Mouse (Mus musculus) myocyte (in vitro differentiated cells): Measurements from ENCODE around the gene 5031439G07Rik. TPM values are rescaled to one million over a fixed set of nuclear protein-coding genes. Genes with fewer than 3 reads are reported as not detected.

Source experiments
- H3K27me3 ChIP-seq: one replicate; pipeline ENCODE4 v1.6.1; 2011; ENCODE audit not compliant: control insufficient read depth, insufficient read depth, insufficient read length
- H3K36me3 ChIP-seq: one replicate; pipeline ENCODE4 v1.6.1; 2011; ENCODE audit not compliant: control insufficient read depth, insufficient read depth
- H3K4me2 ChIP-seq: one replicate; pipeline ENCODE4 v1.6.1; 2011; ENCODE audit warnings: low read depth, control low read depth
- H3K4me3 ChIP-seq: one replicate; pipeline ENCODE4 v1.5.1; 2011; ENCODE audit warnings: mild to moderate bottlenecking, control low read depth, moderate library complexity
- H3K79me2 ChIP-seq: one replicate; pipeline ENCODE4 v1.6.1; 2011; ENCODE audit not compliant: control insufficient read depth, insufficient read depth
- H3ac ChIP-seq: one replicate; pipeline ENCODE4 v1.6.1; 2011; ENCODE audit not compliant: control insufficient read depth, insufficient read length
- CEBPB ChIP-seq: IDR thresholded peaks from 2 replicates; pipeline ENCODE4 v1.6.1; 2011; ENCODE audit warnings: mild to moderate bottlenecking, moderate library complexity; ENCODE audit not compliant: poor library complexity, insufficient read depth, severe bottlenecking
- E2F4 ChIP-seq: IDR thresholded peaks from one replicate; pipeline ENCODE4 v1.6.1; 2011; ENCODE audit warnings: mild to moderate bottlenecking, control low read depth, moderate library complexity; ENCODE audit not compliant: insufficient read depth
- MAX ChIP-seq: IDR thresholded peaks from one replicate; pipeline ENCODE4 v1.6.1; 2011; ENCODE audit warnings: low read depth, mild to moderate bottlenecking, control low read depth
- MYOD1 ChIP-seq, 3 experiments: IDR thresholded peaks; one replicate each; pipeline ENCODE4 v1.6.1; 2011; ENCODE audit warnings: control low read depth in 2 of 3, low read depth in 2 of 3, mild to moderate bottlenecking in 2 of 3, moderate library complexity in 1 of 3; ENCODE audit not compliant: insufficient read length in 2 of 3, control insufficient read depth in 1 of 3
- MYOG ChIP-seq, 3 experiments: IDR thresholded peaks; one replicate each; pipeline ENCODE4 v1.6.1; 2011; ENCODE audit warnings: control low read depth in 2 of 3, low read depth in 2 of 3, mild to moderate bottlenecking in 2 of 3; ENCODE audit not compliant: insufficient read length in 2 of 3, control insufficient read depth in 1 of 3, insufficient read depth in 1 of 3
- POLR2A ChIP-seq: IDR thresholded peaks from one replicate; pipeline ENCODE4 v1.6.1; 2011; ENCODE audit warnings: low read depth, mild to moderate bottlenecking, control low read depth, moderate library complexity; ENCODE audit not compliant: insufficient read length
- POLR2AphosphoS2 ChIP-seq: IDR thresholded peaks from one replicate; pipeline ENCODE4 v1.6.1; 2011; ENCODE audit warnings: low read depth, control low read depth; ENCODE audit not compliant: insufficient read length
- REST ChIP-seq: IDR thresholded peaks from one replicate; pipeline ENCODE4 v1.6.1; 2011; ENCODE audit warnings: mild to moderate bottlenecking, control low read depth, moderate library complexity; ENCODE audit not compliant: insufficient read depth, insufficient read length
- SRF ChIP-seq: IDR thresholded peaks from one replicate; pipeline ENCODE4 v1.6.1; 2011; ENCODE audit warnings: low read depth; ENCODE audit not compliant: control insufficient read depth, insufficient read length
- TCF12 ChIP-seq: IDR thresholded peaks from one replicate; pipeline ENCODE4 v1.6.1; 2011; ENCODE audit warnings: mild to moderate bottlenecking, control low read depth; ENCODE audit not compliant: poor library complexity, insufficient read depth, severe bottlenecking
- TCF3 ChIP-seq: IDR thresholded peaks from one replicate; pipeline ENCODE4 v1.6.1; 2011; ENCODE audit warnings: low read depth, control low read depth; ENCODE audit not compliant: insufficient read length
- USF1 ChIP-seq: IDR thresholded peaks from one replicate; pipeline ENCODE4 v1.6.1; 2011; ENCODE audit warnings: low read depth, mild to moderate bottlenecking, control low read depth, moderate library complexity
- polyA plus RNA-seq: library from polyadenylated mRNA; unstranded; fragments of >200 nt; fragmentation: generic; extraction: Trizol; gene quantifications from one replicate; pipeline ENCODE4 v1.2.1, GENCODE M21; 2012; ENCODE audit warnings: missing spikeins

The 5031439G07Rik gene
- polyA plus RNA-seq, 1 experiment: 44.0 TPM

GRCm38 (mm10) chr15:84982888-84983287 is 5.5 kb downstream of the 5031439G07Rik start:
- Histone ChIP-seq H3K4me2 (no peak overlapping the region), H3K36me3 (no peaks in the 10 kb centered on the region), H3K79me2 (peaks cover 41% of the 10 kb centered on the region), H3ac (no peak overlapping the region), H3K4me3 (no peak overlapping the region), H3K27me3 (no peaks in the 10 kb centered on the region)
- TF ChIP-seq MYOD1 (IDR thresholded peaks at IDR 0.05; ENCODE audit: control insufficient read depth in 1 of 3, insufficient read length in 2 of 3, low read depth in 2 of 3) (peak in 1 of 3 experiments; percentile 48), MYOG (IDR thresholded peaks at IDR 0.05; ENCODE audit: control insufficient read depth in 1 of 3, insufficient read depth in 1 of 3, insufficient read length in 2 of 3, low read depth in 2 of 3) (peak in 1 of 3 experiments; percentile 54), CEBPB (no peak)

GRCm38 (mm10) chr15:84981609-84982313 is 6.6 kb downstream of the 5031439G07Rik start:
- Histone ChIP-seq H3ac (no peak overlapping the region), H3K4me2 (peak overlapping the region; percentile 27), H3K27me3 (no peaks in the 10 kb centered on the region), H3K4me3 (no peak overlapping the region), H3K79me2 (peaks cover 44% of the 10 kb centered on the region), H3K36me3 (no peaks in the 10 kb centered on the region)
- TF ChIP-seq TCF3: no peak
- no peak for TF ChIP-seq MAX
- TF ChIP-seq E2F4: no peak
- TF ChIP-seq POLR2AphosphoS2: no peak
- TF ChIP-seq TCF12: no peak
- no peak for TF ChIP-seq MYOD1 (IDR thresholded peaks at IDR 0.05; ENCODE audit: control insufficient read depth in 1 of 3, insufficient read length in 2 of 3, low read depth in 2 of 3)
- TF ChIP-seq REST: no peak
- TF ChIP-seq MYOG (IDR thresholded peaks at IDR 0.05; ENCODE audit: control insufficient read depth in 1 of 3, insufficient read depth in 1 of 3, insufficient read length in 2 of 3, low read depth in 2 of 3): no peak
- no peak for TF ChIP-seq POLR2A
- TF ChIP-seq CEBPB: no peak
- no peak for TF ChIP-seq USF1
- TF ChIP-seq SRF: no peak

- peaks cover 23% of the 10 kb centered on the region for H3K79me2 ChIP-seq
- H3K4me2 ChIP-seq: peak overlapping the region; percentile 63
- no peak overlapping the region for H3ac ChIP-seq
- TF ChIP-seq SRF: no peak
- TF ChIP-seq MAX: no peak
- TF ChIP-seq CEBPB: peak; percentile 57; the same call in 1 of the 2 replicates
- no peak for TF ChIP-seq POLR2A
- TF ChIP-seq USF1: peak; percentile 47
- TF ChIP-seq POLR2AphosphoS2: no peak
- TF ChIP-seq TCF12: peak; percentile 97
- peak; percentile 96 for TF ChIP-seq TCF3
- no peak for TF ChIP-seq REST
- no peak for TF ChIP-seq E2F4
- TF ChIP-seq MYOG (IDR thresholded peaks at IDR 0.05; ENCODE audit: control insufficient read depth in 1 of 3, insufficient read depth in 1 of 3, insufficient read length in 2 of 3, low read depth in 2 of 3): peak; percentile 94 to 99 (median 96)
- TF ChIP-seq MYOD1 (IDR thresholded peaks at IDR 0.05; ENCODE audit: control insufficient read depth in 1 of 3, insufficient read length in 2 of 3, low read depth in 2 of 3): peak; percentile 95 to 98 (median 98)
- H3K27me3 ChIP-seq: no peaks in the 10 kb centered on the region
- no peak overlapping the region for H3K4me3 ChIP-seq
- H3K36me3 ChIP-seq: no peaks in the 10 kb centered on the region
Observed at GRCm38 (mm10) chr15:84975729-84976128, 12.6 kb downstream of the 5031439G07Rik start.

- Histone ChIP-seq H3K27me3 (no peaks in the 10 kb centered on the region), H3K4me2 (peak overlapping the region; percentile 13), H3K36me3 (no peaks in the 10 kb centered on the region), H3K79me2 (peaks cover 12% of the 10 kb centered on the region), H3K4me3 (no peak overlapping the region), H3ac (no peak overlapping the region)
- no peak for TF ChIP-seq REST
- TF ChIP-seq POLR2AphosphoS2: no peak
- TF ChIP-seq TCF3: no peak
- TF ChIP-seq CEBPB: no peak
- TF ChIP-seq MAX: no peak
- TF ChIP-seq MYOD1 (IDR thresholded peaks at IDR 0.05; ENCODE audit: control insufficient read depth in 1 of 3, insufficient read length in 2 of 3, low read depth in 2 of 3): no peak
- TF ChIP-seq E2F4: no peak
- TF ChIP-seq POLR2A: no peak
- TF ChIP-seq SRF: no peak
- TF ChIP-seq MYOG (IDR thresholded peaks at IDR 0.05; ENCODE audit: control insufficient read depth in 1 of 3, insufficient read depth in 1 of 3, insufficient read length in 2 of 3, low read depth in 2 of 3): no peak
- TF ChIP-seq USF1: no peak
- no peak for TF ChIP-seq TCF12
Observed at GRCm38 (mm10) chr15:84973544-84973871, 14.8 kb downstream of the 5031439G07Rik start.
